Mouse (Mus musculus): ENCODE measurements around the gene Rabgef1. TPM values are rescaled to one million over a fixed set of nuclear protein-coding genes. Genes with fewer than 3 reads are reported as not detected.

Rabgef1 gene
- total and polyA plus RNA-seq, 3 experiments = 25.8 to 35.1 TPM; not detected in 1

GRCm38 (mm10) chr5:130144334-130145312, 27.0 kb upstream of the Rabgef1 start, which contains the start of gene Kctd7 (continued):
- no peak; the same call in 1 of the 2 replicates for TF ChIP-seq MAZ (IDR thresholded peaks at IDR 0.05; ENCODE audit: low read depth, low read length)
- peak; percentile 60 for TF ChIP-seq TCF12 (IDR thresholded peaks at IDR 0.05; ENCODE audit: low read depth, low read length)
- TF ChIP-seq ZNF384 (IDR thresholded peaks at IDR 0.05; ENCODE audit: low read depth, low read length) = no peak
- TF ChIP-seq USF2 (IDR thresholded peaks at IDR 0.05; ENCODE audit: borderline replicate concordance in 1 of 2, insufficient read depth in 1 of 2, low read depth in 1 of 2, low read length in 2 of 2) = no peak
- no peak for TF ChIP-seq JUND (IDR thresholded peaks at IDR 0.05; ENCODE audit: low read depth, low read length)
- no peak for TF ChIP-seq CHD1 (IDR thresholded peaks at IDR 0.05; ENCODE audit: low read depth, low read length)
- 0 out of 2 replicates have a peak, but pooled peaks have one; percentile 25 for TF ChIP-seq TBP (IDR thresholded peaks at IDR 0.05; ENCODE audit: low read depth, low read length)
- TF ChIP-seq MYC (IDR thresholded peaks at IDR 0.05; ENCODE audit: low read depth, low read length) = no peak
- peak; percentile 61 for TF ChIP-seq GATA1 (IDR thresholded peaks at IDR 0.05; ENCODE audit: low read depth, low read length)
- TF ChIP-seq MAX (IDR thresholded peaks at IDR 0.05; ENCODE audit: low read length) = peak; percentile 90
- peak; percentile 73 for TF ChIP-seq SIN3A (IDR thresholded peaks at IDR 0.05; ENCODE audit: low read length)
- TF ChIP-seq ZMIZ1 (IDR thresholded peaks at IDR 0.05; ENCODE audit: low read depth, low read length) = peak; percentile 37
- peak; percentile 48 for TF ChIP-seq CHD2 (IDR thresholded peaks at IDR 0.05; ENCODE audit: low read length)

GRCm38 (mm10) chr5:130145961-130146360, 25.6 kb upstream of the Rabgef1 start:
- DNase-seq (ENCODE audit: low read depth, low spot score) = no peak
- no peak overlapping the region for H3K27ac ChIP-seq (ENCODE audit: control insufficient read depth, low read depth, low read length)
- no peaks in the 10 kb centered on the region for H3K27me3 ChIP-seq (ENCODE audit: control insufficient read depth in 1 of 2, insufficient read depth in 2 of 2, low read length in 2 of 2)
- no peaks in the 10 kb centered on the region for H3K9me3 ChIP-seq (replicated peaks; ENCODE audit: insufficient read depth, low read length)
- no peak overlapping the region for H3K9ac ChIP-seq (ENCODE audit: control insufficient read depth, low read depth, low read length, poor library complexity, severe bottlenecking)
- peaks cover 0 to 11% of the 10 kb centered on the region in 2 experiments; a peak in 2 of 4 replicates for H3K36me3 ChIP-seq (ENCODE audit: control insufficient read depth in 1 of 2, insufficient read depth in 2 of 2, low read length in 2 of 2)
- peaks cover 1% of the 10 kb centered on the region; the same call in 1 of the 2 replicates for H3K79me2 ChIP-seq (ENCODE audit: control insufficient read depth, insufficient read depth, low read length, poor library complexity)
- peak overlapping the region in 1 of 2 experiments; percentile 82; a peak in 1 of 4 replicates for H3K4me3 ChIP-seq (ENCODE audit: control insufficient read depth in 1 of 2, insufficient read depth in 1 of 2, low read depth in 2 of 2, low read length in 2 of 2)
- TF ChIP-seq MAFK (IDR thresholded peaks at IDR 0.05; ENCODE audit: borderline replicate concordance, low read depth, low read length) (no peak), GABPA (IDR thresholded peaks at IDR 0.05; ENCODE audit: low read depth, low read length) (no peak), UBTF (IDR thresholded peaks at IDR 0.05; ENCODE audit: borderline replicate concordance, insufficient read depth, low read depth, low read length) (no peak), RAD21 (IDR thresholded peaks at IDR 0.05; ENCODE audit: low read depth, low read length) (no peak), NELFE (IDR thresholded peaks at IDR 0.05; ENCODE audit: low read depth, low read length) (no peak), MAZ (IDR thresholded peaks at IDR 0.05; ENCODE audit: low read depth, low read length) (no peak), POLR2AphosphoS2 (IDR thresholded peaks at IDR 0.05; ENCODE audit: low read length) (no peak), CTCF (IDR thresholded peaks at IDR 0.05 in 2 of 3, conservative IDR thresholded peaks at IDR 0.05 in 1 of 3; ENCODE audit: control insufficient read depth in 1 of 3, insufficient read depth in 1 of 3, low read depth in 2 of 3, low read length in 3 of 3, poor library complexity in 1 of 3, severe bottlenecking in 1 of 3) (no peak), KAT2A (conservative IDR thresholded peaks at IDR 0.05; ENCODE audit: low read depth, low read length) (no peak), USF1 (IDR thresholded peaks at IDR 0.05; ENCODE audit: low read depth, low read length) (no peak), ETS1 (IDR thresholded peaks at IDR 0.05; ENCODE audit: low read depth, low read length) (no peak), MEF2A (IDR thresholded peaks at IDR 0.05; ENCODE audit: extremely low read depth, insufficient replicate concordance, low read depth, low read length, poor library complexity, severe bottlenecking) (no peak), MXI1 (IDR thresholded peaks at IDR 0.05; ENCODE audit: low read depth, low read length) (no peak), BHLHE40 (IDR thresholded peaks at IDR 0.05; ENCODE audit: borderline replicate concordance, low read depth, low read length) (no peak), CHD2 (IDR thresholded peaks at IDR 0.05; ENCODE audit: low read length) (no peak)
- H3K4me1 ChIP-seq (ENCODE audit: control insufficient read depth in 1 of 2, insufficient read depth in 2 of 2, low read length in 2 of 2) = peaks cover 0 to 13% of the 10 kb centered on the region in 2 experiments

Data from MEL (cell line).